Mouse (Mus musculus) gastrocnemius, adult 2 months (tissue): ENCODE results near the gene Snrnp35. TPM values are rescaled to one million over a fixed set of nuclear protein-coding genes. Genes with fewer than 3 reads are reported as not detected.
A peak's percentile ranks its signal among the peaks of the same experiment; 100 is the strongest.

Experiments used
- DNase-seq: peaks from one replicate; pipeline ENCODE4 v3.0.0; 2022
- H3K27ac ChIP-seq: fragments of 200-600 bp; 2 replicates; pipeline ENCODE4 v1.8.1; 2022; ENCODE audit warnings: mild to moderate bottlenecking
- H3K4me3 ChIP-seq: fragments of 200-600 bp; 2 replicates; pipeline ENCODE4 v1.8.1; 2022; ENCODE audit warnings: mild to moderate bottlenecking, moderate library complexity
- CTCF ChIP-seq: fragments of 200-600 bp; IDR thresholded peaks from 2 replicates; pipeline ENCODE4 v1.8.1; 2022; ENCODE audit warnings: antibody characterized with exemption, mild to moderate bottlenecking, moderate library complexity
- intact Hi-C: fragments of 180-260 bp; cut with DNase I; formaldehyde crosslinking; loops from one replicate; pipeline ENCODE4 v1.15.1; 2025
- total RNA-seq, 2 experiments: library from RNA; stranded (reverse); gene quantifications; 2 replicates each; pipeline ENCODE4 v1.2.3; 2021

Snrnp35 gene
- total RNA-seq, 2 experiments from 2014 or later: 27.7 to 33.1 TPM

DNA sequence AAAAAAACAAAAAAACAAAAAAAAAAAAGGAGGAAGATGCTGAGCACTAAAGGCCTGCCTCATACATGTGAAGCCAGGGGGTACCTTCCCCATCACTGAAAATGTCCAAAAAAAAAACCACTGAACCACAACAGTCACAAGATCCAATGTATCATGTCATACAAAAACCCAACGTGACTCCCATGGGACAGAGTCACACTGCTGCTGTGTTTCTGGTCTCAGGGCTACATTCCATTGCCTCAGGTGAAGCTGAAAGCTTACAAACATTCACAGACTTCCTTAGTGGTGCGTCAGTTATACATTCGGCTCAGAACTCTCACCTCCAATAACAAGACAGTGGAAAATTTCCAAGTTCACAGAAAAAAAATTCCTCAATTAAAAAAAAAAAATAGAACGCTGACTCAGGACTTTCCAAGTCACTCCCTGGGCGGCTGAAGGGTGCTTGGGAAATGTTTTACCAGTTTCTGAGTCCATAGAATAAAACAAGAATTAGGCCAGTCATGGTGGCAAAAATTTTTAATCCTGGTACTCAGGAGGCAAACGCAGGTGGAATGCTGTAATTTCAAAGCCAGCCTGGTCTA lies 12.3 kb upstream of the Snrnp35 start:
- Histone ChIP-seq H3K27ac (no peak overlapping the region), H3K4me3 (no peak overlapping the region)
- intact Hi-C loops: no loop called here
- no peak for DNase-seq
- no peak for TF ChIP-seq CTCF

DNA sequence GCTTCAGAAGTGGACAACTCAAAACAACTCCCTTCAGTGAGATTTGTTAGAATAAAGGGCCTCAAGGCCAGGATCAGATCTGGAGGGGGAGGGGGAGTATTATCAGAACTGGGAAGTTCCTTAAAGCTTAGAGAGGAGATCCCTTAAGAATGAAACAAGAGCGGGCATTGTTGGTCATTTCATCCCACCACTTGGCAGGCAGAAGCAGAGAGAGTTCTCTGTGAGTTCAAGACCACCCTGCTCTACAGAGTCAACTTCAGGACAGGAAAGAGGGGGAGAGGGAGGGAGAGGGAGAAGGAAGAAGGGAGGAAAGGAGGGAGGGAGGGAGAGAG lies 4.1 kb upstream of the Snrnp35 start:
- H3K4me3 ChIP-seq: peak overlapping the region; percentile 96
- peak overlapping the region; percentile 75 for H3K27ac ChIP-seq
- no peak for DNase-seq
- intact Hi-C loops: loop anchor here (5.0 kb wide), 1 partner anchor 122 kb away; no protein-coding TSS in a partner anchor
- TF ChIP-seq CTCF: no peak

GRCm38 (mm10) chr5:124480119-124480518 lies 2.8 kb upstream of the Snrnp35 start:
- Histone ChIP-seq H3K4me3 (no peak overlapping the region), H3K27ac (peak overlapping the region; percentile 8; the same call in 1 of the 2 replicates)
- TF ChIP-seq CTCF: no peak
- intact Hi-C loops: no loop called here
- no peak for DNase-seq

GRCm38 (mm10) chr5:124481714-124482113 lies 1.2 kb upstream of the Snrnp35 start:
- Histone ChIP-seq H3K27ac (peak overlapping the region; percentile 97), H3K4me3 (peak overlapping the region; percentile 74; the same call in 1 of the 2 replicates)

GRCm38 (mm10) chr5:124482436-124482965 lies 433 bp upstream of the Snrnp35 start:
- TF ChIP-seq CTCF: no peak
- intact Hi-C loops: no loop called here
- DNase-seq: peak; percentile 71
- Histone ChIP-seq H3K27ac (peak overlapping the region; percentile 97), H3K4me3 (peak overlapping the region; percentile 74)

More at GRCm38 (mm10) chr5:124481714-124482113, 1.2 kb upstream of the Snrnp35 start:
- TF ChIP-seq CTCF: no peak
- DNase-seq: no peak
- intact Hi-C loops: no loop called here

- H3K27ac ChIP-seq: peak overlapping the region; percentile 97
- H3K4me3 ChIP-seq: peak overlapping the region; percentile 74
- intact Hi-C loops: no loop called here
- DNase-seq: no peak
- TF ChIP-seq CTCF: peak; percentile 21; the same call in 1 of the 2 replicates
Measured at GRCm38 (mm10) chr5:124483655-124484396, 892 bp downstream of the Snrnp35 start.

- H3K27ac ChIP-seq: no peak overlapping the region
- no peak for TF ChIP-seq CTCF
- H3K4me3 ChIP-seq: no peak overlapping the region
- no peak for DNase-seq
- intact Hi-C loops: no loop called here
Measured at GRCm38 (mm10) chr5:124485654-124486053, 2.7 kb downstream of the Snrnp35 start.

- H3K4me3 ChIP-seq: no peak overlapping the region
- TF ChIP-seq CTCF: no peak
- no peak overlapping the region for H3K27ac ChIP-seq
- DNase-seq: no peak
- intact Hi-C loops: no loop called here
Measured at GRCm38 (mm10) chr5:124488885-124489284, 6.0 kb downstream of the Snrnp35 start.

DNA sequence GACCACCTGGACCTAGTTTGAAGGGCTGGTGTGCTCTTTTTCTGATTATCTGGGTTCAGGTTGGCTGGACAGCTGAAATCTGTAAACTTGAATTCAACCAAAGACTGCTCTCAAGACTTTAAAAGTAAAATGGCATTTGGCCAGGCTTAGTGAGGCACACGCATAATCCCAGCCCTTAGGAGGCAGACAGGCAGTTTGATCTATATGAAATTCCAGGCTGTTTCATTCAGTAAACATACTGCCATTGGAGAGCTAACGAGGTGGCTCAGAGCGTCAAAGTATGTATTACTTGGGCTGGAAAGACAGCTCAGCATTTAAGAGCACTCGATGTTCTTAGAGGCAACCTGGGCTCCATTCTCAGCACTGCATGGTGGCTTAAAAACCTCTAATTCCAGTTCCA lies 8.8 kb downstream of the Snrnp35 start:
- Histone ChIP-seq H3K27ac (peak overlapping the region; percentile 39; the same call in 1 of the 2 replicates), H3K4me3 (no peak overlapping the region)
- TF ChIP-seq CTCF: no peak
- intact Hi-C loops: no loop called here
- no peak for DNase-seq

- intact Hi-C loops: no loop called here
- TF ChIP-seq CTCF: no peak
- 0 out of 2 replicates have a peak overlapping the region, but pooled peaks have one; percentile 39 for H3K27ac ChIP-seq
- no peak for DNase-seq
- no peak overlapping the region for H3K4me3 ChIP-seq
Measured at GRCm38 (mm10) chr5:124492618-124493017, 9.7 kb downstream of the Snrnp35 start.

DNA sequence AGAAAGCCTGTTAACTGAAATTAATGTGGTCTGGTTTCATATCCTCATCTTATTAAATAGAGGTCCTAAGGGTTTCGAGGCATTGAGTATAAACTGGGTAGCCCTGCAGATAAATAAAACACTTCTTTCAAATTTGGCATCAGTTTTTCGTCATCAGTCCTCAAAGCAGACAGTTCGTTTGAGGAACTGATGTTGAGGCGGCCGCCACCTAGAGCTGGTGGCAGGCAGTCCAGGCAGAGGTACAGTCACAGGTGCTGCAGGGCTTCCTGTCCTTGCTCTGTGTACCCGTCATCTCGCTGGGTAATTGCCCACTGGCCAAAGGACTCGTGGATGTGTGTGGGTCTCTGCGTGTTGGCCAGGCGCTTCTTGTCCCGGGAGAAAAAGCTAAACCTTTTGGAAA lies 10.5 kb downstream of the Snrnp35 start:
- no peak for TF ChIP-seq CTCF
- H3K4me3 ChIP-seq: no peak overlapping the region

GRCm38 (mm10) chr5:124495547-124495946 lies 12.6 kb downstream of the Snrnp35 start:
- TF ChIP-seq CTCF: no peak
- H3K27ac ChIP-seq: peak overlapping the region; percentile 90
- intact Hi-C loops: loop anchor here (5.0 kb wide), 1 partner anchor 37 kb away; the partner anchor contains the start of gene Rilpl1
- no peak overlapping the region for H3K4me3 ChIP-seq
- no peak for DNase-seq

More for the DNA sequence above, 10.5 kb downstream of the Snrnp35 start:
- H3K27ac ChIP-seq: no peak overlapping the region
- intact Hi-C loops: no loop called here
- no peak for DNase-seq
